Mouse (Mus musculus) cerebellum, postnatal 14 days (tissue): Measurements from ENCODE around the gene Rgs16.

Experiments used
- DNase-seq, 2 experiments: peaks; one replicate each; pipeline ENCODE4 v3.0.0; 2021; ENCODE audit warnings: mixed read lengths in 2 of 2

The Rgs16 gene

DNA sequence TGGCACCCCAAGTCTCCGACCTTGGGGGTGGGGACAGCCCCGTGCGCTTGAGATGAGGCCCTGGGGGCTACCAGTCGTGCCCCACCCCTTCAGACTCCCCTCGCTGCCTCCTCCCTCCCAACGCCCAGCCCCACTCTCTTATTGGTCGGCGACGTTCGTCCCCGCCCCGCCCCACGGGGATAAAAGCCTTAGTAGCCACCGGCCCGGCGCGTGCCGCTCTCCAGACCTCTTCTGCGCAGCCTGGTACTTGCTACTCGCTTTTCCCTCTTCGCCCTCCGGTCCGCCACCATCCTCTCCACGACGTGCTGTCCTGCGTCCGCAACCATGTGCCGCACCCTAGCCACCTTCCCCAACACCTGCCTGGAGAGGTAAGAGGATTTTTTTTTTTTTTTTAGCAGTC is at the start of gene Rgs16:
Rgs16 (plus strand) TSS at position 205 of the 400 bp plus-strand sequence.
- peak; percentile 86 for DNase-seq

DNA sequence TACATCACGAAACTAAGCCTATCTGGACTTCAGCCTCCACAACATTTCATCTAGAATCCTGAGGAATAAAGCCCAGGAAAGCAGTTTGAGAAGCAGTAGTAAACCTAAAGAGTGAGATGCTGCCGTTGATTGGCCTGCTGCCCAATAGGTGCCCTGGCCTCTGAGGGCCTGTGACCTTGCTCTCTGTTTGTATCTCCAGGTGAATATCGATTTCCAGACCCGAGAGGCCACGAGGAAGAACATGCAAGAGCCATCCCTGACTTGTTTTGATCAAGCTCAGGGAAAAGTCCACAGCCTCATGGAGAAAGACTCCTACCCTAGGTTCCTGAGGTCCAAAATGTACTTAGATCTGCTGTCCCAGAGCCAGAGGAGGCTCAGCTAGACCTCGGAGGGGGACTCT is 47.6 kb upstream of the Rgs16 start:
- no peak for DNase-seq

DNA sequence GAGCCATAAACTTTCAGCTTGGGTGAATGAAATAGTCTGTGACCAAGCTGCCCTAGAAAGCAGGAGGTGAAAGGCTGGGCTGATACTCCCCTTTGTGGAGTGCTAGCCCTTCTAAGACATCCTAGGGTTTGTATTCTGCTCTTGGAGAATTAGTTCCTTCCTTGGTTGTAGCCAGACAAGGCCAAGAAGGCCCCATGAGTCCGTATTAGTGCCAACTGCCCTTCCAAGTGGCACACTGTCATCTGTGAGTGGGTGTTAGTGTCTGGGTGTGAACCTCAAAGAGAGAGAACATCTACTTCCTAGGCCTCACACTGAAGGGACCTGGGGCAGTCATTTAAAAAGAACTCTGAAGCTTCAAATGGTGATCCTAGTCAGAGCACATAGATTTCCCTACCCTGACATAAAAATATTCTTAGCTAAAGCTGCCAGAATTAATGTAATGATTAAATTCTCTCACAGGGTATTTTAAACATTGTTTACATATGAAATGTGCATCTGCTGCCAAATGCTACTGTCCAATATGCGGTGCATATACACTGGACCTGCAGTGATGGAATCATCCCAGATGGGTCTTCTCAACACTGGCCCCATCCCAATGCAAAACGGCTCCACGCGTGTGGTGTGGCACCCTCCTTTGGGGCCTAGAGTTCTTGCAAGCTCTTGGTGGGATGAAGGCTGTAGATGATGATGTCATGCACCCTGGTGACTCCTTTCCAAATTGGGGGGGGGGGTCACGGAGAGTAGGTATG is 45.6 kb upstream of the Rgs16 start:
- DNase-seq, result peak; percentile 38 to 56

GRCm38 (mm10) chr1:153695398-153695797 is 44.8 kb upstream of the Rgs16 start:
- peak; percentile 60 to 79 for DNase-seq

GRCm38 (mm10) chr1:153696093-153696492 is 44.1 kb upstream of the Rgs16 start:
- no peak for DNase-seq

DNA sequence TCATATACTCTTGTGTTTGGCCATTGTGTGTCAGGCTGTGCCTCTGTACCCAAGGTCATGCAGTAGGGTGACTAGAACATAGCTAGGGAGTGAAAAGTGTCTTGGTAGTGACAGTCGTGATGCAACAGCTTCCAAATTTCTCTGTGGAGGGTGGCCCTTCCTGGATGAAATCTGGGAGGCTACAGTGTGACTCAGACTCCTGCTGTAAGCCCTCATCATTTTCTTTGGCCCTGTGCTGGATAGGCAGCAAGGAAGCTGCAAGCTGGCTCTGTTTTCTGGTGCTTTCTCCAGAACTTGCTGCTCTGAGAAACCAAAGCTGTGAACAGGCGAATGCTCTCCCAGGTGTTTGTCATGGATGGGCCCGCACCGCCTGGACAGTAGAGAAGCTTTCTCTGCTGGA is 43.6 kb upstream of the Rgs16 start:
- no peak for DNase-seq

DNA sequence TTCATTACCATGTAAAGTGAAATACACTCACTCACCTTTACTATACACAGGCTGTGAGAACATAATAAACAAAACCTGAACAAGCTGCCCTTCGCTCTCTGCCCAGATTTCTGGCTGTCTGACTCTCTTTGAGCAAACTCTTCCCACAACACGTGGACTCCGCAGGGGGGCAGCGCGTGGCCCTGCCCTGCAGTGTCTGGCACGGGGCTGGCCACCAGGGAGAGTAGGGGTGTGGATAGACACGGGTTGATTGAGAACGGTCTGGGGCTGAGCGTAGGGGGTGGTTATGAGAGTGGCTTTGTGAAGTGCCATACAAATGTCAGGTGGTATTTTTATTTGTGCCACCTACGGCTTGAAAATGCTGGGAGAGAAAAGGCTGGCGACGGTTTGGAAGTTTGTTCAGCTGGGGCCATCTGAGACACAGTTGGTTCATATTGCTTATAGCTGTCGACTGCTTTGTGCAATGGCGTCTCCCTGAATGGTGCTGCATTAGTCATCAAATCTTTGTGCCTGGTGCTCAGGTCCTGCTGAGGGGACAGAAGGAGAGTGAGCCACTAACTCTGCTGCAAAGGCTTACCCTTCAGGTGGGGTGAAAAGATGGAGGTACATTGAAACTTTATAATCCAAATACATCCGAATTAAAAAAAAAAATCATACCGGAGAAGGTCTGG is 42.4 kb upstream of the Rgs16 start:
- peak; percentile 73 to 82 for DNase-seq

GRCm38 (mm10) chr1:153698311-153699084 is 41.7 kb upstream of the Rgs16 start:
- DNase-seq, result peak; percentile 40 to 51

GRCm38 (mm10) chr1:153700448-153701063 is 39.6 kb upstream of the Rgs16 start:
- no peak for DNase-seq

GRCm38 (mm10) chr1:153701461-153701860 is 38.7 kb upstream of the Rgs16 start:
- no peak for DNase-seq

GRCm38 (mm10) chr1:153702166-153702852 is 37.8 kb upstream of the Rgs16 start:
- DNase-seq, result no peak

DNA sequence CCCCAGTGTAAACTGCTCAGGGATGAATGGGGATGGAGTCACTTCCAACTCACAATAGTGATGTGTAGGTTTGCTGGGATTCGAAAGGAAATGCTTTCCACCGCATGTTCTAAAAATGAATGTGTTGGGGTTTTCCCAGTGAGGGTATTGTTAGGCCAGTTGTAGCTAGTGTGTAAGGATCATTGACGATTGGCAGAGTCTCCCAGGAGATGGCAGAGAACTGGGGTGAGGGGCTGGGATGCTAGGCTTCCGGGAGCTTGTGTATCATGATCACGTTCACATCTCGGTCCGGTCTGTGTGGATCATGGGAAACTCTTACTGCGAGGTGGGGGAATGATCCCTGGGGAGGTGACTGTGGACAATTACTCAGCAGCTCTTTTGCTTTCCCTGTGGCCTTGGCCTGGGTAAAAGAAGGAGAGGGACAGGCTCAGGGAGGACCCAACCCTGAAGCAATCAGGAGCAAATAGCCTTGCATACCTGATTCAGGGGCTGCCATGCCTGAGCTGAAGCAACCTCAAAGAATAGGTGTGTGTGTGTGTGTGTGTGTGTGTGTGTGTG is 37.2 kb upstream of the Rgs16 start:
- no peak for DNase-seq

DNA sequence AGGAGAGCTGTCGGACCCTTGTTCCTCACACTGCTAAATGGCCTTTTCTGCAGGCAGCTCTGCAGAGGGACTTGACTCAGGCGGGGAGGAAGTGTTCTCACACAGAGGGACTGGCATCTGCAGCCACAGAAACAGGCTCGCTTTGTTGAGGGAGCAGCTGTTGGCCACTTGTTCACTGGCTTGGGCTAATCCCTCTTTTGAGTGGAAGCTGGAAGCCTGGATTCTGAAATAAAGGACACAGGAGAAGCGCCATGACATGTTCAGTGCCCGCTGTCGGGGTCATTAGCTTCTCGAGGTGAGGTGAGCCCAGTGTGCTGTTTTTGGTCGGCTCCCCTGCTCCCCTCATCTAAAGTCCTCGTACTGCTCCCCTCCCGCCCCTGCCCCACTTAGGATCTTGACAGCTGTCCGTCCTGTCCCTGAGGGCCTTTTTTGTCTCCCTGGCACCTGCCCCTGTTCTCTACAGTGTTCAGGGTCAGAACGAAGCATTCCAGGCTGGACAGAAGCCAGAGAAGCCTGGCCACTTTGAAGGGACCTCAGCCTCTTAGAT is 36.6 kb upstream of the Rgs16 start:
- DNase-seq, result peak; percentile 31 to 43

DNA sequence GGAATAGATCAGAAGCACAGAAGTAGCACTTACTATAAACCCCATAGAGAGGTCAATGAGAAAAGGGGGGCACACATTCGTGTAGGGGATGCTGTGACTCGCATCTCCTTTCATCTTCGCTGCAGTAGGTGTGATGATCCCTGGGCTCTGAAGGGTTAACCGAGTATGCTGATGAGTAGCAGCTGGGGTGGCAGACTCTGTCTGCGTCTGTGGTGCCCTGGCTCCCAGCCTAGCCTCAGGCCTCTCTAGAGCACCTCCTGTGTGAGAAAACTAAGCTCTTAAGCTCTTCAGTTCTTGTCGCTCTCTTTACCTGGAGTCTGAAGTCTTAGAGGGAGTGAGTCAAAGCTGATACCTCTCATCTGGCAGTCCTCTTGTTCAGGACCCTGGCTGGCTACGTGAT is 36.0 kb upstream of the Rgs16 start:
- peak in 1 of 2 experiments; percentile 42 for DNase-seq

GRCm38 (mm10) chr1:153704996-153705395 is 35.2 kb upstream of the Rgs16 start:
- DNase-seq, result no peak

DNA sequence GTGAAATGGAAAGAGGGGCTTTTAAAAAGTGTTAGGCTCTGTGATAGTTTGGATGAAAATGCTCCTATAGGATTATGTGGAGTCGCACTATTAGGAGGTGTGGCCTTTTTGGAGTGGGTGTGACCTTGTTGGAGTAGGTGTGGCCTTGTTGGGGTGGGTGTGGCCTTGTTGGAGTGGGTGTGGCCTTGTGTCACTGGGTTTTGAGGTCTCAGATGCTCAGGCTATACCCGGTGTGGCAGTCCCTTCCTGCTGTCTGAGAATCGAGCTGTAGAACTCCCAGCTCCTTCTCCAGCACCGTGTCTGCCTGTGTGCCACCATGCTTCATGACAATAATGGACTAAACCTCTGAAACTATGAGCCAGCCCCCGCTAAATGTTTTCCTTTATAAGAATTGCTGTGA is 31.5 kb upstream of the Rgs16 start:
- no peak for DNase-seq

DNA sequence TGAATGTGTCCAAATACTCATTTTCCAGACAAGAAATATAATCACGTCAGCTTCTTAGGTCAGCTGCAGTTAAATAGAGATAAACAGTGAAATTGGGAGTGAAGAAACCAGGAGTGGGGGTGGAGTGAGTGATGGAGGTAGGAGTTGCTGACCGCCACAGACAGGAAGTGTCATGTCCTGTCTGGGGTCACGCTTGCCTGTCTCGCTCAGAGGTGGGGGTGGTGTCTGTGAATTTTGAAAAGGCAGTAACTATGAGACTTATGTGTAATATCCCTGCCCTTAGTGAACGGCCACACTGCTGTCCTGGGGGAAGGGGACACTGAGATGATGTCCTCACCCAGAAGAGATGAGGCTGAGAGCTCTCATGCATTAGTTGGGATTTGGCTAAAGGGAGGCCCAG is 30.7 kb upstream of the Rgs16 start:
- DNase-seq, result no peak

GRCm38 (mm10) chr1:153711544-153712262 is 28.4 kb upstream of the Rgs16 start:
- DNase-seq, result no peak

GRCm38 (mm10) chr1:153712633-153713032 is 27.5 kb upstream of the Rgs16 start:
- DNase-seq, result no peak

- no peak for DNase-seq
These were observed 22.2 kb upstream of the Rgs16 start for GRCm38 (mm10) chr1:153717990-153718389.

DNA sequence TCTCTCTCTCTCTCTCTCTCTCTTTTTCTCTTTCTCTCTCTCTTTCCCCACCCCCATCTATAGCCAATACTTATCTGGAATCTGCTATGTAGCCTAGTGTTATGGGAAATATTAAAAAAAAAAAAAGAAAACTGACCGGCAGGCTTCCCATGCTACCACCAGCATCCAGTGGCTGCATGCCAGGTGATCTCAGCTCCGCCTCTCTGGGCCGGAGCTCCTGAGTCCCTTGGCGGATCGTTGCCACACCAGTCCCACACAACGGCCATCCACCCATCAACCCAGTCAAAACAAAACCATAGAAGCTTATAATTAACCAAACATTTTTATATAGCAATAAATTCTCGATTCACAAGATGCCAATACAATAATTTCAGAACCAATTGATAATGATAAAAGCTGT is 19.2 kb upstream of the Rgs16 start:
- no peak for DNase-seq
